Mouse (Mus musculus) hindbrain, postnatal 0 days (tissue): ENCODE data around the gene Rsad2. TPM values are rescaled to one million over a fixed set of nuclear protein-coding genes. Genes with fewer than 3 reads are reported as not detected.

Experiments
- ATAC-seq: fragments of 200-750 bp; cut with Nextera tagmentation; 2 replicates; pipeline ENCODE4 v1.8.0; 2017; ENCODE audit warnings: mild to moderate bottlenecking, moderate TSS enrichment, moderate library complexity
- DNase-seq: peaks from one replicate; pipeline ENCODE4 v3.0.0-alpha.2; 2015; ENCODE audit warnings: low spot score
- H3K27ac ChIP-seq: fragments of 300-500 bp; sonication (generic); 2 replicates; pipeline ENCODE4 v1.5.1; 2014; ENCODE audit warnings: mild to moderate bottlenecking
- H3K27me3 ChIP-seq: fragments of 300-500 bp; sonication (generic); 2 replicates; pipeline ENCODE4 v1.6.1; 2014; ENCODE audit warnings: low read length, mixed read lengths; ENCODE audit not compliant: insufficient read depth
- H3K36me3 ChIP-seq: fragments of 300-500 bp; sonication (generic); 2 replicates; pipeline ENCODE4 v1.6.1; 2014; ENCODE audit warnings: low read length, mixed read lengths; ENCODE audit not compliant: insufficient read depth
- H3K4me1 ChIP-seq: fragments of 300-500 bp; sonication (generic); 2 replicates; pipeline ENCODE4 v1.6.1; 2014; ENCODE audit warnings: antibody characterized with exemption, low read length, mixed read lengths; ENCODE audit not compliant: insufficient read depth
- H3K4me2 ChIP-seq: fragments of 300-500 bp; sonication (generic); 2 replicates; pipeline ENCODE4 v1.6.1; 2014; ENCODE audit warnings: low read depth, mild to moderate bottlenecking, low read length, moderate library complexity, mixed read lengths
- H3K4me3 ChIP-seq: fragments of 300-500 bp; sonication (generic); 2 replicates; pipeline ENCODE4 v1.5.1; 2014; ENCODE audit warnings: low read length
- H3K9ac ChIP-seq: fragments of 300-500 bp; sonication (generic); replicated peaks from 2 replicates; pipeline ENCODE4 v1.6.1; 2014; ENCODE audit warnings: mild to moderate bottlenecking, low read length, moderate library complexity, mixed read lengths
- H3K9me3 ChIP-seq: fragments of 300-500 bp; sonication (generic); 2 replicates; pipeline ENCODE4 v1.6.1; 2016; ENCODE audit warnings: low read length, mixed read lengths
- CTCF ChIP-seq: IDR thresholded peaks from 2 replicates; pipeline ENCODE4 v1.5.1; 2016; ENCODE audit warnings: antibody characterized with exemption, control low read depth, low read depth
- WGBS: fragments of 180-500 bp; shearing (Covaris S2); extraction: QIAGEN DNeasy Blood & Tissue Kit; methylation state at CpG from one replicate; pipeline ENCODE4 v1.1.7; 2014; 5-methylcytosine and 5-hydroxymethylcytosine counted together
- microRNA-seq, 2 experiments: library from miRNA; unstranded; fragments of <30 nt; microRNA quantifications; one replicate each; pipeline ENCODE4; 2016
- polyA plus RNA-seq: library from polyadenylated mRNA; unstranded; fragments of >200 nt; fragmentation: Nextera tagmentation; extraction: Ambion mirVana; gene quantifications from 2 replicates; pipeline ENCODE4 v1.2.1, GENCODE M21; 2015
- total RNA-seq: library from RNA; depleted of rRNA; stranded (reverse); fragments of >200 nt; gene quantifications from 2 replicates; pipeline ENCODE4 v1.2.3, GENCODE M21; 2014; rRNA removed

The Rsad2 gene
- total and polyA plus RNA-seq, 2 experiments from 2014 or later: 1.4 to 1.5 TPM

- Histone ChIP-seq H3K9ac (no peak overlapping the region), H3K36me3 (peaks cover 10% of the 10 kb centered on the region), H3K4me2 (no peak overlapping the region), H3K9me3 (no peaks in the 10 kb centered on the region), H3K4me3 (no peak overlapping the region), H3K27me3 (no peaks in the 10 kb centered on the region), H3K4me1 (peaks cover 3% of the 10 kb centered on the region), H3K27ac (no peak overlapping the region)
- 83% methylated on average over 5 of the region's 5 CpGs for WGBS
- TF ChIP-seq CTCF: no peak
- DNase-seq (no peak), ATAC-seq (no peak)
These were observed 63.0 kb downstream of the Rsad2 start for GRCm38 (mm10) chr12:26393291-26393690.

Small RNAs within 50 kb of the gene (microRNA-seq; reads per million reads assigned to microRNA genes)
- gene Mir6538: 0.53 to 1.4 reads per million in 2 experiments

Other genes with a start within 250 kb of the Rsad2 start
- gene Rnf144a, start 41.2 kb downstream of the Rsad2 start, total RNA-seq: 31.6 and 33.4 TPM in 2 replicates
- gene Rnf144a, start 41.2 kb downstream of the Rsad2 start, polyA plus RNA-seq: 21.4 and 24.4 TPM in 2 replicates
- gene Cmpk2, start 12.8 kb upstream of the Rsad2 start, total RNA-seq: 24.0 and 25.2 TPM in 2 replicates
- 21.1 and 21.3 TPM in 2 replicates for gene Cmpk2, start 12.8 kb upstream of the Rsad2 start, polyA plus RNA-seq